Mouse (Mus musculus): ENCODE measurements at regions not wholly inside any gene's neighbourhood (a gene's known extent, or its start where the extent isn't known, plus 50 kb on each side); places are given as distances from the start of the nearest gene placed in this dataset.
A peak's percentile ranks its signal among the peaks of the same experiment; 100 is the strongest.

GRCm38 (mm10) chr3:34525730-34526129 is 124.5 kb upstream of the Sox2 start:
- H3K27me3 ChIP-seq, result peaks cover 8% of the 10 kb centered on the region
- in situ Hi-C loops (cut with MboI; ENCODE audit: low pct_unique_long_range_greater_than_20kb), result no loop called here
- CTCF ChIA-PET, result interaction anchor here (1.2 kb wide), 1 partner anchor 9 kb away, joined by 5 read pairs; no protein-coding TSS in a partner anchor
- ATAC-seq (peak; percentile 19), DNase-seq (ENCODE audit: low read depth, low spot score) (no peak)
- TF ChIP-seq CTCF (IDR thresholded peaks at IDR 0.05), result no peak
- POLR2A ChIA-PET, result no interaction called here

GRCm38 (mm10) chr3:34522054-34522684 is 128.0 kb upstream of the Sox2 start:
- in situ Hi-C loops (cut with MboI; ENCODE audit: low pct_unique_long_range_greater_than_20kb), result no loop called here
- no peak for ATAC-seq
- CTCF ChIA-PET, result no interaction called here

GRCm38 (mm10) chr3:34521357-34522053 is 128.7 kb upstream of the Sox2 start:
- POLR2A ChIA-PET, result no interaction called here
- TF ChIP-seq CTCF (IDR thresholded peaks at IDR 0.05), result no peak
- in situ Hi-C loops (cut with MboI; ENCODE audit: low pct_unique_long_range_greater_than_20kb), result no loop called here
- DNase-seq (ENCODE audit: low read depth, low spot score), result no peak
- ATAC-seq, result no peak
- peaks cover 4% of the 10 kb centered on the region for H3K27me3 ChIP-seq
- CTCF ChIA-PET, result interaction anchor here (1.0 kb wide), 1 partner anchor 10 kb away, joined by 4 read pairs; no protein-coding TSS in a partner anchor

More at GRCm38 (mm10) chr3:34522054-34522684, 128.0 kb upstream of the Sox2 start:
- POLR2A ChIA-PET, result no interaction called here
- peaks cover 4% of the 10 kb centered on the region for H3K27me3 ChIP-seq
- DNase-seq (ENCODE audit: low read depth, low spot score), result peak; percentile 12
- no peak for TF ChIP-seq CTCF (IDR thresholded peaks at IDR 0.05)

- peak; percentile 35 for DNase-seq (ENCODE audit: low read depth, low spot score)
- ATAC-seq, result no peak
- ChIA-PET CTCF (interaction anchor here (1.6 kb wide), 1 partner anchor 11 kb away, joined by 3 read pairs; no protein-coding TSS in a partner anchor), POLR2A (interaction anchor here (0.6 to 0.8 kb wide), 2 partner anchors 100 to 217 kb away, joined by 3 to 4 read pairs; no protein-coding TSS in a partner anchor)
- in situ Hi-C loops (cut with MboI; ENCODE audit: low pct_unique_long_range_greater_than_20kb), result loop anchor here (10.0 kb wide), 1 partner anchor 178 kb away; no protein-coding TSS in a partner anchor
- H3K27me3 ChIP-seq, result no peaks in the 10 kb centered on the region
- TF ChIP-seq CTCF (IDR thresholded peaks at IDR 0.05), result no peak
Observed at GRCm38 (mm10) chr3:34512503-34513145, 137.6 kb upstream of the Sox2 start.

GRCm38 (mm10) chr3:34510723-34511122 is 139.5 kb upstream of the Sox2 start:
- CTCF ChIA-PET, result interaction anchor here (1.5 kb wide), 1 partner anchor 10 kb away, joined by 3 read pairs; no protein-coding TSS in a partner anchor
- in situ Hi-C loops (cut with MboI; ENCODE audit: low pct_unique_long_range_greater_than_20kb), result loop anchor here (10.0 kb wide), 1 partner anchor 176 kb away; no protein-coding TSS in a partner anchor
- POLR2A ChIA-PET, result no interaction called here
- peak; percentile 72 for ATAC-seq
- no peak for TF ChIP-seq CTCF (IDR thresholded peaks at IDR 0.05)
- peak; percentile 31 for DNase-seq (ENCODE audit: low read depth, low spot score)
- peaks cover 9% of the 10 kb centered on the region for H3K27me3 ChIP-seq

GRCm38 (mm10) chr3:34509160-34509559 is 141.0 kb upstream of the Sox2 start:
- no peak for ATAC-seq
- peak; percentile 6 for TF ChIP-seq CTCF (IDR thresholded peaks at IDR 0.05)
- POLR2A ChIA-PET, result no interaction called here

GRCm38 (mm10) chr3:34504573-34504894 is 145.7 kb upstream of the Sox2 start:
- POLR2A ChIA-PET, result interaction anchor here (0.6 kb wide), 1 partner anchor 19 kb away, joined by 4 read pairs; no protein-coding TSS in a partner anchor
- CTCF ChIA-PET, result interaction anchor here (1.1 kb wide), 1 partner anchor 14 kb away, joined by 3 read pairs; no protein-coding TSS in a partner anchor
- ATAC-seq, result no peak
- DNase-seq (ENCODE audit: low read depth, low spot score), result no peak
- in situ Hi-C loops (cut with MboI; ENCODE audit: low pct_unique_long_range_greater_than_20kb), result no loop called here
- TF ChIP-seq CTCF (IDR thresholded peaks at IDR 0.05), result no peak
- peaks cover 39% of the 10 kb centered on the region for H3K27me3 ChIP-seq

More at GRCm38 (mm10) chr3:34509160-34509559, 141.0 kb upstream of the Sox2 start:
- H3K27me3 ChIP-seq, result peaks cover 18% of the 10 kb centered on the region
- in situ Hi-C loops (cut with MboI; ENCODE audit: low pct_unique_long_range_greater_than_20kb), result no loop called here
- CTCF ChIA-PET, result no interaction called here
- DNase-seq (ENCODE audit: low read depth, low spot score), result no peak

GRCm38 (mm10) chr3:34503874-34504572 is 146.2 kb upstream of the Sox2 start:
- POLR2A ChIA-PET, result interaction anchor here (0.6 to 0.7 kb wide), 2 partner anchors 18 to 432 kb away, joined by 3 to 4 read pairs; no protein-coding TSS in a partner anchor
- in situ Hi-C loops (cut with MboI; ENCODE audit: low pct_unique_long_range_greater_than_20kb), result no loop called here
- no peak for ATAC-seq
- CTCF ChIA-PET, result no interaction called here
- no peak for DNase-seq (ENCODE audit: low read depth, low spot score)
- H3K27me3 ChIP-seq, result peaks cover 39% of the 10 kb centered on the region
- TF ChIP-seq CTCF (IDR thresholded peaks at IDR 0.05), result no peak

- POLR2A ChIA-PET, result no interaction called here
- CTCF ChIA-PET, result interaction anchor here (0.7 to 3.2 kb wide), 2 partner anchors 36 to 267 kb away, joined by 3 to 6 read pairs; no protein-coding TSS in a partner anchor
- in situ Hi-C loops (cut with MboI; ENCODE audit: low pct_unique_long_range_greater_than_20kb), result no loop called here
- peak; percentile 15 for TF ChIP-seq CTCF (IDR thresholded peaks at IDR 0.05)
- H3K27me3 ChIP-seq, result peaks cover 8% of the 10 kb centered on the region
- ATAC-seq (no peak), DNase-seq (ENCODE audit: low read depth, low spot score) (no peak)
Observed at GRCm38 (mm10) chr3:34496839-34497238, 153.4 kb upstream of the Sox2 start.

- ATAC-seq (peak; percentile 26), DNase-seq (ENCODE audit: low read depth, low spot score) (no peak)
- H3K27me3 ChIP-seq, result peaks cover 3% of the 10 kb centered on the region
- CTCF ChIA-PET, result no interaction called here
- no peak for TF ChIP-seq CTCF (IDR thresholded peaks at IDR 0.05)
- POLR2A ChIA-PET, result no interaction called here
- in situ Hi-C loops (cut with MboI; ENCODE audit: low pct_unique_long_range_greater_than_20kb), result no loop called here
Observed at GRCm38 (mm10) chr3:34495615-34496014, 154.6 kb upstream of the Sox2 start.

Measured in Patski (cell line).